ENCODE assay signal across 9 mouse cellular contexts in the genomic region with DNA sequence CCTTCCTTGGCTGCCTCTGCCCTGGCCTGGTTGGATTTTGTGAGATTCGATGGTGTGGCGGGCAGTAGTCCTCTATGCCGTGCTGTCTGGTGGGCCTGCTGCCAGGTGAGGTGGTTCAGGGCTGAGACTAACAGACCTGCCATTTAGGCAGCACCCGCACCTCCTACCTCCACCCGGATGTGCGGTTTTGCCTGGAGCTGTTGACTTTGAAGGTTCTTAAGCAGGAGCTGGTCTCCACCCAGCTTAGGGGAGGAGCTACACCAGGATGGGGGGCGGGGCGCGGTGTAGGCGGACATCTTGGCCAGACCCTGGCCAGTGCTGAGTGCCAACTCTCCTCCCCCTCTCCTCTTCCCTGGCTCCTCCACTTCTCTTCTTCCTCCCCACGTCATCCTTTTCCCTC. TPM values are rescaled to one million over a fixed set of nuclear protein-coding genes. Genes with fewer than 3 reads are reported as not detected.
DNase-seq lines count a peak whose midpoint lies in the region; ATAC-seq and TF ChIP-seq lines count a peak whose summit lies in the region.
"Had no signal": no experiment of that assay in that cellular context is flagged by ENCODE, and none has a peak within 500 bp of the region (broad histone marks: within the 10 kb centered on the region; RNA-seq: fewer than 3 reads in every experiment).

No protein-coding gene starts in this region.

- 52% methylated on average over 11 of the region's 11 CpGs for WGBS in hindbrain, embryonic 15.5 days
- WGBS in hindbrain, embryonic 16.5 days = 47% methylated on average over 11 of the region's 11 CpGs
- 35% methylated on average over 11 of the region's 11 CpGs for WGBS in liver, embryonic 11.5 days
- 57% methylated on average over 11 of the region's 11 CpGs for WGBS in midbrain, postnatal 0 days

- no peaks in the 10 kb centered on the region for H3K79me2 ChIP-seq in MEL (ENCODE audit: control insufficient read depth, insufficient read depth, low read length, poor library complexity)

- TF ChIP-seq CTCF in MEL (IDR thresholded peaks at IDR 0.05 in 2 of 3, conservative IDR thresholded peaks at IDR 0.05 in 1 of 3; ENCODE audit: control insufficient read depth in 1 of 3, insufficient read depth in 1 of 3, low read depth in 2 of 3, low read length in 3 of 3, poor library complexity in 1 of 3, severe bottlenecking in 1 of 3) = no peak
- no peak for TF ChIP-seq CTCF in midbrain, postnatal 0 days (IDR thresholded peaks at IDR 0.05)

- H3K4me3 ChIP-seq in hindbrain, embryonic 15.5 days = no peak overlapping the region
- no peak overlapping the region for H3K4me3 ChIP-seq in hindbrain, embryonic 16.5 days (ENCODE audit: low read length)
- peak overlapping the region; percentile 37 to 67; a peak in 3 of 4 replicates for H3K4me3 ChIP-seq in MEL (ENCODE audit: control insufficient read depth in 1 of 2, insufficient read depth in 1 of 2, low read depth in 2 of 2, low read length in 2 of 2)
- no peak overlapping the region for H3K4me3 ChIP-seq in liver, embryonic 11.5 days (ENCODE audit: low read depth, low read length)
- H3K4me3 ChIP-seq in midbrain, postnatal 0 days (ENCODE audit: low read depth, low read length) = no peak overlapping the region
- H3K4me3 ChIP-seq: myocyte had no signal

- DNase-seq in MEL (ENCODE audit: low read depth, low spot score) = peak; percentile 90
- peak; percentile 54 for DNase-seq in embryo, embryonic 10.5 days (ENCODE audit: low spot score)
- peak; percentile 69 to 74 for DNase-seq in heart, postnatal 36 days
- no peak for DNase-seq in liver, embryonic 11.5 days (ENCODE audit: low spot score)
- peak; percentile 40 for DNase-seq in retina, postnatal 1 day
- no peak for DNase-seq in midbrain, postnatal 0 days (ENCODE audit: low spot score)

- no peaks in the 10 kb centered on the region for H3K36me3 ChIP-seq in hindbrain, embryonic 15.5 days
- no peaks in the 10 kb centered on the region for H3K36me3 ChIP-seq in hindbrain, embryonic 16.5 days (ENCODE audit: control insufficient read depth, insufficient read depth, low read length)
- peaks cover 0 to 5% of the 10 kb centered on the region in 2 experiments; a peak in 2 of 4 replicates for H3K36me3 ChIP-seq in MEL (ENCODE audit: control insufficient read depth in 1 of 2, insufficient read depth in 2 of 2, low read length in 2 of 2)
- no peaks in the 10 kb centered on the region for H3K36me3 ChIP-seq in liver, embryonic 11.5 days (ENCODE audit: control insufficient read depth, insufficient read depth, low read length)
- no peaks in the 10 kb centered on the region for H3K36me3 ChIP-seq in midbrain, postnatal 0 days (ENCODE audit: insufficient read depth, low read length)

- peaks cover 17% of the 10 kb centered on the region for H3K4me1 ChIP-seq in hindbrain, embryonic 15.5 days (replicated peaks)
- peaks cover 5% of the 10 kb centered on the region; the same call in 1 of the 2 replicates for H3K4me1 ChIP-seq in hindbrain, embryonic 16.5 days (ENCODE audit: control insufficient read depth, insufficient read depth, low read depth, low read length)
- H3K4me1 ChIP-seq in MEL (ENCODE audit: control insufficient read depth in 1 of 2, insufficient read depth in 2 of 2, low read length in 2 of 2) = peaks cover 5 to 16% of the 10 kb centered on the region in 2 experiments; a peak in 3 of 4 replicates
- H3K4me1 ChIP-seq in liver, embryonic 11.5 days (replicated peaks; ENCODE audit: control insufficient read depth, insufficient read depth, low read length) = peaks cover 31% of the 10 kb centered on the region
- no peaks in the 10 kb centered on the region for H3K4me1 ChIP-seq in midbrain, postnatal 0 days (ENCODE audit: insufficient read depth, low read length)

- intact Hi-C loops in heart, postnatal 36 days (cut with DNase I) = loop anchor here (5.0 kb wide), 1 partner anchor 95 kb away; no protein-coding TSS in a partner anchor

- no peak overlapping the region for H3K27ac ChIP-seq in hindbrain, embryonic 15.5 days (replicated peaks)
- no peak overlapping the region for H3K27ac ChIP-seq in hindbrain, embryonic 16.5 days (ENCODE audit: low read depth, low read length)
- no peak overlapping the region for H3K27ac ChIP-seq in MEL (ENCODE audit: control insufficient read depth, low read depth, low read length)
- H3K27ac ChIP-seq in liver, embryonic 11.5 days (ENCODE audit: low read depth, low read length) = no peak overlapping the region
- H3K27ac ChIP-seq in midbrain, postnatal 0 days (ENCODE audit: low read depth, low read length) = no peak overlapping the region

- no peaks in the 10 kb centered on the region for H3K9me3 ChIP-seq in hindbrain, embryonic 15.5 days
- no peaks in the 10 kb centered on the region for H3K9me3 ChIP-seq in hindbrain, embryonic 16.5 days (ENCODE audit: control insufficient read depth, low read length)
- no peaks in the 10 kb centered on the region for H3K9me3 ChIP-seq in MEL (replicated peaks; ENCODE audit: insufficient read depth, low read length)
- no peaks in the 10 kb centered on the region for H3K9me3 ChIP-seq in liver, embryonic 11.5 days (ENCODE audit: control insufficient read depth, low read length)
- H3K9me3 ChIP-seq in midbrain, postnatal 0 days (ENCODE audit: low read length) = no peaks in the 10 kb centered on the region

- peak; percentile 47; the same call in 1 of the 2 replicates for ATAC-seq in hindbrain, embryonic 15.5 days (ENCODE audit: low FRiP score, low read depth)
- no peak for ATAC-seq in hindbrain, embryonic 16.5 days
- peak; percentile 61 for ATAC-seq in liver, embryonic 11.5 days (replicated peaks; ENCODE audit: low FRiP score)
- ATAC-seq in midbrain, postnatal 0 days (ENCODE audit: low FRiP score) = no peak

- peak in 1 of 2 experiments; percentile 44; a peak in 1 of 4 replicates for TF ChIP-seq POLR2A in MEL (IDR thresholded peaks at IDR 0.05; ENCODE audit: control insufficient read depth in 1 of 2, insufficient read depth in 1 of 2, low read depth in 1 of 2, low read length in 2 of 2, poor library complexity in 1 of 2)

- no peak for TF ChIP-seq EP300 in MEL (IDR thresholded peaks at IDR 0.05; ENCODE audit: low read depth in 1 of 2, low read length in 2 of 2)

- TF ChIP-seq RAD21 in MEL (IDR thresholded peaks at IDR 0.05; ENCODE audit: low read depth, low read length) = no peak

- H3K9ac ChIP-seq in hindbrain, embryonic 15.5 days = no peak overlapping the region
- H3K9ac ChIP-seq in hindbrain, embryonic 16.5 days (ENCODE audit: low read depth, low read length) = no peak overlapping the region
- H3K9ac ChIP-seq in MEL (ENCODE audit: control insufficient read depth, low read depth, low read length, poor library complexity, severe bottlenecking) = peak overlapping the region; percentile 24; the same call in 1 of the 2 replicates
- no peak overlapping the region for H3K9ac ChIP-seq in liver, embryonic 11.5 days (ENCODE audit: low read depth, low read length)
- no peak overlapping the region for H3K9ac ChIP-seq in midbrain, postnatal 0 days (replicated peaks; ENCODE audit: low read length, poor library complexity, severe bottlenecking)

- H3K27me3 ChIP-seq in hindbrain, embryonic 15.5 days = no peaks in the 10 kb centered on the region
- no peaks in the 10 kb centered on the region for H3K27me3 ChIP-seq in hindbrain, embryonic 16.5 days (replicated peaks; ENCODE audit: control insufficient read depth, insufficient read depth, low read length)
- no peaks in the 10 kb centered on the region for H3K27me3 ChIP-seq in MEL (ENCODE audit: control insufficient read depth in 1 of 2, insufficient read depth in 2 of 2, low read length in 2 of 2)
- H3K27me3 ChIP-seq in liver, embryonic 11.5 days (replicated peaks; ENCODE audit: control insufficient read depth, insufficient read depth, low read length) = no peaks in the 10 kb centered on the region
- H3K27me3 ChIP-seq in midbrain, postnatal 0 days (ENCODE audit: insufficient read depth, low read length) = no peaks in the 10 kb centered on the region

- H3K4me2 ChIP-seq in hindbrain, embryonic 15.5 days = no peak overlapping the region
- H3K4me2 ChIP-seq in hindbrain, embryonic 16.5 days (ENCODE audit: low read length) = no peak overlapping the region
- no peak overlapping the region for H3K4me2 ChIP-seq in liver, embryonic 11.5 days
- no peak overlapping the region for H3K4me2 ChIP-seq in midbrain, postnatal 0 days (ENCODE audit: low read depth, low read length, poor library complexity, severe bottlenecking)

TF ChIP-seq in MEL, 35 proteins besides CTCF, POLR2A, EP300 and RAD21 (continues in another document):
- TF ChIP-seq CHD2 (IDR thresholded peaks at IDR 0.05; ENCODE audit: low read length) (no peak), JUND (IDR thresholded peaks at IDR 0.05; ENCODE audit: low read depth, low read length) (no peak), RCOR1 (IDR thresholded peaks at IDR 0.05; ENCODE audit: low read depth, low read length) (no peak), MAX (IDR thresholded peaks at IDR 0.05; ENCODE audit: low read length) (no peak), ZKSCAN1 (IDR thresholded peaks at IDR 0.05; ENCODE audit: low read depth, low read length) (no peak), USF1 (IDR thresholded peaks at IDR 0.05; ENCODE audit: low read depth, low read length) (no peak), MYB (IDR thresholded peaks at IDR 0.05; ENCODE audit: low read depth, low read length) (no peak), SMC3 (IDR thresholded peaks at IDR 0.05; ENCODE audit: low read depth, low read length) (no peak)

RNA-seq across cellular contexts. Expression of gene Grifin, which starts 2.5 kb away (rescaled TPM):
- not detected in 2 replicates for polyA plus RNA-seq in hindbrain, embryonic 15.5 days (2015; fragmentation: Nextera tagmentation; extraction: Ambion mirVana)
- polyA plus RNA-seq in hindbrain, embryonic 16.5 days (2015; fragmentation: Nextera tagmentation; extraction: Ambion mirVana) = 0.36 TPM in 1 of 2 replicates, not detected in the other
- total RNA-seq in MEL (2012; rRNA removed) = not detected in 2 replicates
- polyA plus RNA-seq in MEL (2012; ENCODE audit: insufficient read depth in 1 of 2, insufficient read length in 2 of 2, low read depth in 1 of 2, low replicate concordance in 2 of 2, missing spikeins in 1 of 2) = under 1 TPM in 1 of 2 experiments, not detected in 1; 0.32 TPM
- total RNA-seq in heart, postnatal 36 days (2021) = not detected
- polyA plus RNA-seq in liver, embryonic 11.5 days (2014; fragmentation: Nextera tagmentation; extraction: Ambion mirVana) = 1.8 and 2.6 TPM in 2 replicates
- not detected in 2 replicates for total RNA-seq in midbrain, postnatal 0 days (2014; rRNA removed)
- 0.39 TPM in 1 of 2 replicates, not detected in the other for polyA plus RNA-seq in midbrain, postnatal 0 days (2015; fragmentation: Nextera tagmentation; extraction: Ambion mirVana)
- polyA plus RNA-seq: myocyte had no signal

RNA-seq across cellular contexts. Expression of gene Lfng, which starts 39.8 kb away (rescaled TPM):
- polyA plus RNA-seq in hindbrain, embryonic 15.5 days (2015; fragmentation: Nextera tagmentation; extraction: Ambion mirVana) = 28.4 and 28.8 TPM in 2 replicates
- polyA plus RNA-seq in hindbrain, embryonic 16.5 days (2015; fragmentation: Nextera tagmentation; extraction: Ambion mirVana) = 27.1 and 30.2 TPM in 2 replicates
- total RNA-seq in MEL (2012; rRNA removed) = 8.6 and 14.1 TPM in 2 replicates
- polyA plus RNA-seq in MEL (2012; ENCODE audit: insufficient read depth in 1 of 2, insufficient read length in 2 of 2, low read depth in 1 of 2, low replicate concordance in 2 of 2, missing spikeins in 1 of 2) = 10 to 100 TPM in 1 of 2 experiments, not detected in 1; 11.2 TPM
- 1 to 10 TPM; 7.2 to 9.1 TPM for total RNA-seq in heart, postnatal 36 days (2021)
- 10.6 and 11.0 TPM in 2 replicates for polyA plus RNA-seq in liver, embryonic 11.5 days (2014; fragmentation: Nextera tagmentation; extraction: Ambion mirVana)
- 55.6 and 56.6 TPM in 2 replicates for total RNA-seq in midbrain, postnatal 0 days (2014; rRNA removed)
- polyA plus RNA-seq in midbrain, postnatal 0 days (2015; fragmentation: Nextera tagmentation; extraction: Ambion mirVana) = 20.1 and 22.5 TPM in 2 replicates

Comparison
In these comparisons a context has a peak if more than half of its experiments do, and no peak if none do; other contexts are left out.
1. ATAC-seq: peak in hindbrain, embryonic 15.5 days (single experiment) and liver, embryonic 11.5 days (single experiment); none in hindbrain, embryonic 16.5 days (single experiment) and midbrain, postnatal 0 days (single experiment).
2. H3K4me3 ChIP-seq: peak in MEL (2 of 2); none in hindbrain, embryonic 15.5 days (single experiment), hindbrain, embryonic 16.5 days (single experiment), liver, embryonic 11.5 days (single experiment) and midbrain, postnatal 0 days (single experiment).
3. DNase-seq: peak in MEL (single experiment), embryo, embryonic 10.5 days (single experiment), heart, postnatal 36 days (2 of 2) and retina, postnatal 1 day (single experiment); none in liver, embryonic 11.5 days (single experiment) and midbrain, postnatal 0 days (single experiment).